Comparison of ENCODE assay signal across 8 mouse cellular contexts in the genomic region with DNA sequence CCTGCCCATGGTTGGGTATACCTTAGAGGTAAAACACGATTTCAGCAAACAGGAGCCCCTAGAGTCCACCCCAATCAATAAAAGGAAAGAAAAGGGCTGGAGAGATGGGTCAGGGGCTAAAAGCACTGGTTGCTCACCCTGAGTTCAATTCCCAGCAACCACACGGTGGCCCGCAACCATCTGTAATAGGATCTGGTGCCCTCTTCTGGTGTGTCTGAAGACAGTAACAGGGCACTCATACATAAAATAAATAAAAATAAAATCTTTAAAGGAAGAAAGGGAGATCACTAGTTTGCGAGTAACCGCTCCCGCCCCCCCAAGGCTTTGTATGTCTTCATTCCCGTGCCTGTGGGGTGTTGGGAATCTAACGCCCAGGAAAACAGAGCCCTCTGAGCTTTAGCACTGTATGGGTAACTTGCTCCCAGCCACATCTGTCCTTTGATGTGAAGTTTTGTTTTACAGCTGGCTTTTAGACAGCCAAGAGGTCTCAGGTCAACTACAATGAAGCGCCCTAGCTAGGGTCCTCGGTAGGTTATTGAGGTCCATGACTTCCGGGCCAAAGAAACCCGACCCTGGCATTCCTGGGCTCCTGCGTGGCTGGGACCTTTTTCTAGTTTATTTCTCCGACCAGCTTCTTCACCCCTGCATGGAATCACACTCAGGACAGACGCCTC.
A peak's percentile ranks its signal among the peaks of the same experiment; 100 is the strongest.
DNase-seq lines count a peak whose midpoint lies in the region; ATAC-seq and TF ChIP-seq lines count a peak whose summit lies in the region.

No protein-coding gene starts in this region.

- H3K36me3 ChIP-seq in testis, adult 2 months (ENCODE audit: control insufficient read depth, insufficient read depth, low read length): no peaks in the 10 kb centered on the region
- H3K36me3 ChIP-seq in liver, embryonic 13.5 days: no peaks in the 10 kb centered on the region

- H3K9ac ChIP-seq in liver, embryonic 13.5 days: no peak overlapping the region

- H3K27ac ChIP-seq in testis, adult 2 months (ENCODE audit: control insufficient read depth, insufficient read depth, low read depth, low read length): peak overlapping the region; percentile 36
- no peak overlapping the region for H3K27ac ChIP-seq in liver, embryonic 13.5 days

- no peak for TF ChIP-seq POLR2A in testis, adult 2 months (IDR thresholded peaks at IDR 0.05; ENCODE audit: control insufficient read depth, low read depth, low read length)

- H3K9me3 ChIP-seq in liver, embryonic 13.5 days (replicated peaks): no peaks in the 10 kb centered on the region

- H3K4me2 ChIP-seq in liver, embryonic 13.5 days: peak overlapping the region; percentile 21; the same call in 1 of the 2 replicates

- DNase-seq in embryo, embryonic 10.5 days (ENCODE audit: low spot score): peak; percentile 76
- no peak for DNase-seq in embryo, embryonic 9.5 days (ENCODE audit: extremely low spot score)
- no peak for DNase-seq in testis, postnatal 14 days (ENCODE audit: low spot score)
- DNase-seq in liver, embryonic 13.5 days: no peak
- no peak for DNase-seq in layer of hippocampus, adult 8-10 months (ENCODE audit: low spot score in 2 of 2)
- DNase-seq in gastrocnemius, postnatal 4 days (ENCODE audit: low spot score in 2 of 2): no peak

- H3K4me1 ChIP-seq in testis, adult 2 months (ENCODE audit: control insufficient read depth, insufficient read depth, low read length): peaks cover 11% of the 10 kb centered on the region
- no peaks in the 10 kb centered on the region for H3K4me1 ChIP-seq in liver, embryonic 13.5 days (replicated peaks)

- TF ChIP-seq CTCF in testis, adult 2 months (IDR thresholded peaks at IDR 0.05; ENCODE audit: control insufficient read depth, insufficient read depth, insufficient replicate concordance, low read depth, low read length): no peak

- H3K27me3 ChIP-seq in testis, adult 2 months (ENCODE audit: control insufficient read depth, insufficient read depth, low read length): 0 out of 2 replicates have a peak, but pooled peaks cover 2% of the 10 kb centered on the region
- no peaks in the 10 kb centered on the region for H3K27me3 ChIP-seq in liver, embryonic 13.5 days

- WGBS in liver, embryonic 13.5 days (ENCODE audit: insufficient replicate concordance): 63% methylated on average over 15 of the region's 15 CpGs

- ATAC-seq in liver, embryonic 13.5 days (ENCODE audit: low read depth): no peak
- no peak for ATAC-seq in megakaryocyte-erythroid progenitor cell, adult 5-6 weeks (replicated peaks; ENCODE audit: low FRiP score, low TSS enrichment, poor library complexity, severe bottlenecking)

- H3K4me3 ChIP-seq in testis, adult 2 months (ENCODE audit: control insufficient read depth, low read depth, low read length): peak overlapping the region; percentile 76
- H3K4me3 ChIP-seq in liver, embryonic 13.5 days (replicated peaks): no peak overlapping the region; the same call in 1 of the 2 replicates
